Mouse (Mus musculus) spleen, adult 2 months (tissue): ENCODE measurements around the gene Tmem59.

Experiments used
- CTCF ChIP-seq: fragments of 200-500 bp; IDR thresholded peaks from 2 replicates; pipeline ENCODE4 v1.5.1; 2011; ENCODE audit warnings: mild to moderate bottlenecking, inconsistent platforms; ENCODE audit not compliant: insufficient read depth, insufficient read length, insufficient replicate concordance; ENCODE audit errors: extremely low read depth
- POLR2A ChIP-seq: fragments of 200-500 bp; IDR thresholded peaks from 2 replicates; pipeline ENCODE4 v1.6.1; 2011; ENCODE audit warnings: low read depth, low read length, inconsistent platforms

- TF ChIP-seq CTCF (no peak), POLR2A (no peak)
Observed at GRCm38 (mm10) chr4:107245368-107245767, 67.2 kb downstream of the Tmem59 start.
